Mouse (Mus musculus) ES-Bruce4 (cell line): ENCODE results near the gene Apoc4. TPM values are rescaled to one million over a fixed set of nuclear protein-coding genes. Genes with fewer than 3 reads are reported as not detected.
"Not testable (repeated sequence)": the region's sequence is repeated elsewhere in the genome, so short reads cannot be mapped to it uniquely, and the experiment has no call there.

Experiments used
- H3K27ac ChIP-seq: 2 replicates; pipeline ENCODE4 v1.5.1; 2012; ENCODE audit warnings: low read length, inconsistent platforms; ENCODE audit not compliant: insufficient read depth
- H3K27me3 ChIP-seq: 2 replicates; pipeline ENCODE4 v1.6.1; 2012; ENCODE audit warnings: mild to moderate bottlenecking, low read length, inconsistent platforms; ENCODE audit not compliant: control insufficient read depth, poor library complexity, insufficient read depth, severe bottlenecking
- H3K36me3 ChIP-seq: 2 replicates; pipeline ENCODE4 v1.6.1; 2012; ENCODE audit warnings: inconsistent platforms, mild to moderate bottlenecking, low read length, moderate library complexity; ENCODE audit not compliant: control insufficient read depth, poor library complexity, insufficient read depth, severe bottlenecking
- H3K4me1 ChIP-seq: one replicate; pipeline ENCODE4 v1.8.1; 2011; ENCODE audit warnings: low read length; ENCODE audit not compliant: control insufficient read depth, insufficient read depth
- H3K4me3 ChIP-seq: 2 replicates; pipeline ENCODE4 v1.5.1; 2011; ENCODE audit warnings: low read depth, mild to moderate bottlenecking, low read length
- H3K9ac ChIP-seq: 2 replicates; pipeline ENCODE4 v1.6.1; 2012; ENCODE audit warnings: low read depth, mild to moderate bottlenecking, inconsistent platforms; ENCODE audit not compliant: poor library complexity, severe bottlenecking
- H3K9me3 ChIP-seq: replicated peaks from 2 replicates; pipeline ENCODE4 v1.6.1; 2012; ENCODE audit warnings: mild to moderate bottlenecking, low read length, inconsistent platforms; ENCODE audit not compliant: control insufficient read depth, poor library complexity, insufficient read depth, severe bottlenecking
- CTCF ChIP-seq: IDR thresholded peaks from one replicate; pipeline ENCODE4 v1.8.1; 2011; ENCODE audit warnings: low read depth, low read length
- EP300 ChIP-seq: IDR thresholded peaks from 2 replicates; pipeline ENCODE4 v1.6.1; 2011; ENCODE audit warnings: low read depth, low read length; ENCODE audit not compliant: insufficient read depth
- POLR2A ChIP-seq: IDR thresholded peaks from one replicate; pipeline ENCODE4 v1.8.1; 2011; ENCODE audit warnings: low read length; ENCODE audit not compliant: insufficient read depth
- polyA plus RNA-seq: library from polyadenylated mRNA; stranded (reverse); fragments of >200 nt; gene quantifications from 2 replicates; pipeline ENCODE4 v1.2.4, GENCODE M21; 2011; ENCODE audit warnings: low read depth; ENCODE audit not compliant: missing spikeins, insufficient read depth, insufficient read length

Apoc4 gene
- polyA plus RNA-seq, 1 experiment: 1.1 TPM

GRCm38 (mm10) chr7:19691873-19692865 lies 10.9 kb upstream of the Apoc4 start, which contains the start of gene Apoc1:
TSS of gene Apoc1 (minus strand) at chr7:19692660.
- no peaks in the 10 kb centered on the region for H3K9me3 ChIP-seq
- peaks cover 13% of the 10 kb centered on the region for H3K36me3 ChIP-seq
- no peaks in the 10 kb centered on the region for H3K27me3 ChIP-seq
- H3K9ac ChIP-seq: peak within 1 kb of the TSS; percentile 70
- peak within 1 kb of the TSS; percentile 94 for H3K27ac ChIP-seq
- H3K4me1 ChIP-seq: peaks cover 6% of the 10 kb centered on the region
- H3K4me3 ChIP-seq: peak within 1 kb of the TSS; percentile 88
- TF ChIP-seq EP300 (peak; percentile 66; the same call in 1 of the 2 replicates), CTCF (no peak), POLR2A (peak; percentile 47)

DNA sequence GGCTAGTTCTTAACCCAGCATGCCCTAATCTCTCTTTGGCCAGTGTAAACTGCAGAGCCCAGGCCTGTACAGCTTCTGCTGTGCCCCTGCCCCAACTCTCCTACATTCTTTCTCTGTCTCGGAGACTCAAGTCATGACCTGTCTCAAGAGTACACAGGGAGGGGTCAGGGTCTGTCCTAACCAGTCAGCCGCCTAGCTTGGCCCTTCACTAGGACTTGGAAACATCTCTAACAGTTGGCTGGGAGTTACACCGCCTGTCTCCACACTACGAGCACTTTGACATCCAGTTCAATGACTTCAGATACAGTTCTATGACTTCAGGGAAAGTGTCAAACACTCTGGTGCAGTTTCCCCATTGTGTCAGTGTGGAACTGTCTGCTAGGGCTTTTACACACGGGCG lies 10.2 kb upstream of the Apoc4 start:
- H3K36me3 ChIP-seq: peaks cover 6% of the 10 kb centered on the region
- H3K4me1 ChIP-seq: peaks cover 6% of the 10 kb centered on the region
- H3K9ac ChIP-seq: peak overlapping the region; percentile 70
- peak overlapping the region; percentile 84 for H3K27ac ChIP-seq
- H3K9me3 ChIP-seq: no peaks in the 10 kb centered on the region
- peak overlapping the region; percentile 87 for H3K4me3 ChIP-seq
- H3K27me3 ChIP-seq: no peaks in the 10 kb centered on the region
- no peak for TF ChIP-seq POLR2A
- 0 out of 2 replicates have a peak, but pooled peaks have one; percentile 31 for TF ChIP-seq EP300

GRCm38 (mm10) chr7:19690845-19691244 lies 9.6 kb upstream of the Apoc4 start:
- Histone ChIP-seq H3K4me1 (peaks cover 3% of the 10 kb centered on the region), H3K27me3 (no peaks in the 10 kb centered on the region), H3K4me3 (peak overlapping the region; percentile 87), H3K9ac (peak overlapping the region; percentile 70), H3K27ac (peak overlapping the region; percentile 84), H3K9me3 (no peaks in the 10 kb centered on the region), H3K36me3 (no peaks in the 10 kb centered on the region)
- TF ChIP-seq POLR2A: no peak
- TF ChIP-seq EP300: no peak
- TF ChIP-seq CTCF: no peak

DNA sequence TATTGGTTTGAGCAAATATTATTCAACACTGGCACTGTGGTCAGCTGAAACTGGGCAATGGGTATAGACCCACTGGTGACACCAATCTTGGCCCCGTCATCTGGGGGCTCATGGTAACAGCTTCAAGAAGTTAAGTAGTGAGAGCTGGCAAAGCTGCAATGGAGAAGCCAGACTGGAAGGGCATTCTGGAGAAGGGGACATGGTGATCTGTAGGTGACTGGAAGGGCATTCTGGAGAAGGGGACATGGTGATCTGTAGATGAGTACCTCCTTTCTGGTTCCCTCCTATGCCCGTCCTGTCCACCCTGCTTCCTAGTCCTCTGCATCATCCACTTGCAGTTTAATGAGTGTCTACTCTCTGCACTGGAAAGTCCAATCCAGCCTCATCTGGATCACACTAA lies 7.3 kb upstream of the Apoc4 start:
- no peaks in the 10 kb centered on the region for H3K9me3 ChIP-seq
- H3K4me3 ChIP-seq: no peak overlapping the region

DNA sequence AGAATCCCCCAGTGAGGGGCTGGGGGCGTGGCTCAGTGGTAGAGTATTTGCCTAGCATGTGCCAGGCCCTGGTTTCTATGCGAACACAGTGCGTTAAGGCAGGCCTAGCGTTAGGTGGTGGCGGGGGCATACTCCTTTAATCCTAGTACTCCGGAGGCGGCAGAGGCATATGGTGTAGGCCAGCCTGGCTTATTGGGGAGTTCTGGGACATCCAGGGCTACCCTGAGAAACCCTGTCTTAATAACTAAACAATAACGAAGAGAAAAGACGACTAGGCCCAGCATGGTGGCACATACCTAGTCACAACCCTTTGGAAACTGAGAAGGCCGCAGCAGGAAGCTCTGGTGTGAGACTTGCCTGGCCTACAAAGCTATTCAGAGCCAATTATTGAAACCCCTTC lies 6.8 kb upstream of the Apoc4 start:
- Histone ChIP-seq H3K36me3 (no peaks in the 10 kb centered on the region), H3K4me1 (peaks cover 9% of the 10 kb centered on the region), H3K27ac (peak overlapping the region; percentile 99), H3K9ac (no peak overlapping the region), H3K9me3 (no peaks in the 10 kb centered on the region), H3K4me3 (no peak overlapping the region), H3K27me3 (no peaks in the 10 kb centered on the region)
- TF ChIP-seq CTCF (no peak), EP300 (no peak), POLR2A (no peak)

More for the DNA sequence above, 7.3 kb upstream of the Apoc4 start:
- Histone ChIP-seq H3K36me3 (no peaks in the 10 kb centered on the region), H3K4me1 (peaks cover 7% of the 10 kb centered on the region), H3K27ac (0 out of 2 replicates have a peak overlapping the region, but pooled peaks have one; percentile 13), H3K27me3 (no peaks in the 10 kb centered on the region), H3K9ac (no peak overlapping the region)
- no peak for TF ChIP-seq CTCF
- no peak for TF ChIP-seq EP300
- TF ChIP-seq POLR2A: no peak

- not testable (repeated sequence) for H3K4me1 ChIP-seq, H3K36me3 ChIP-seq, H3K27me3 ChIP-seq, H3K4me3 ChIP-seq, H3K9me3 ChIP-seq
- H3K27ac ChIP-seq: peak overlapping the region; percentile 99
- peak overlapping the region; percentile 15; the same call in 1 of the 2 replicates for H3K9ac ChIP-seq
These were observed 5.8 kb upstream of the Apoc4 start for GRCm38 (mm10) chr7:19686927-19687583.
